Mouse (Mus musculus) olfactory bulb, adult 2 months (tissue): ENCODE results near the gene 1700021F05Rik. TPM values are rescaled to one million over a fixed set of nuclear protein-coding genes. Genes with fewer than 3 reads are reported as not detected.
"Not testable (repeated sequence)": the region's sequence is repeated elsewhere in the genome, so short reads cannot be mapped to it uniquely, and the experiment has no call there.

ENCODE experiments used
- H3K27ac ChIP-seq: fragments of 200-500 bp; 2 replicates; pipeline ENCODE4 v1.5.1; 2012; ENCODE audit warnings: low read depth, low read length; ENCODE audit not compliant: insufficient read depth
- H3K4me1 ChIP-seq: fragments of 200-500 bp; 2 replicates; pipeline ENCODE4 v1.6.1; 2012; ENCODE audit warnings: low read length; ENCODE audit not compliant: control insufficient read depth, insufficient read depth
- H3K4me3 ChIP-seq: fragments of 200-500 bp; 2 replicates; pipeline ENCODE4 v1.5.1; 2012; ENCODE audit warnings: mild to moderate bottlenecking, low read depth, low read length, moderate library complexity; ENCODE audit not compliant: insufficient read depth
- CTCF ChIP-seq: fragments of 200-500 bp; IDR thresholded peaks from 2 replicates; pipeline ENCODE4 v1.5.1; 2012; ENCODE audit warnings: low read depth, mild to moderate bottlenecking, low read length, moderate library complexity; ENCODE audit not compliant: insufficient read depth
- POLR2A ChIP-seq: fragments of 200-500 bp; IDR thresholded peaks from 2 replicates; pipeline ENCODE4 v1.6.1; 2012; ENCODE audit warnings: mild to moderate bottlenecking, low read depth, low read length, moderate library complexity; ENCODE audit not compliant: insufficient read depth
- WGBS: fragments of 180-500 bp; shearing (Covaris S2); methylation state at CpG from one replicate; pipeline ENCODE4 v1.1.7; 2018; 5-methylcytosine and 5-hydroxymethylcytosine counted together
- polyA plus RNA-seq: library from polyadenylated mRNA; stranded (reverse); fragments of >200 nt; gene quantifications from 2 replicates; pipeline ENCODE4 v1.2.4, GENCODE M21; 2012; ENCODE audit warnings: low replicate concordance; ENCODE audit not compliant: missing spikeins, insufficient read depth, insufficient read length

1700021F05Rik gene
- polyA plus RNA-seq, 1 experiment, result not detected

- Histone ChIP-seq H3K4me1 (no peaks in the 10 kb centered on the region), H3K27ac (no peak overlapping the region), H3K4me3 (no peak overlapping the region)
- TF ChIP-seq POLR2A, result no peak
- 61% methylated on average over 5 of the region's 5 CpGs for WGBS
These were observed 8.6 kb upstream of the 1700021F05Rik start for GRCm38 (mm10) chr10:43549411-43549810.

DNA sequence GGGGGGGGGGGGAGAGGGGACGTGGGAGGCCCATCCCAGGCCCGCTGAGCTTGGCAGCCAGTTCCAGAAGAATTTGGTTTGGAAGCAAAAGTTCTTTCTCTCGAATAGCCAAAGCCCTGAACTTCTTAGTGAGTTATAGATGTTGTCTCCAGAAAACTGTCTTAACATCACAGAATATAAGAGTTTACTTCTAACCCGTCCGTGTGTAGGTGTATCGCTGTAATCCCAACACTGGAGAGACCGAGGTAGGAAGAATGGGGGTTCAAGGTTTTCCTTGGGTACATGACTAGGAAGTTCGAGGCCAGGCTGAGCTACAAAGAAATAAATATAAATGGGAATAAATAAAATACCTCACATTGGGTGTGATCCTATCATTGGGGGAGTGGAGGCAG lies 355 bp upstream of the 1700021F05Rik start:
- TF ChIP-seq CTCF (no peak), POLR2A (no peak)
- H3K4me3 ChIP-seq, result no peak overlapping the region
- 29% methylated on average over 8 of the region's 8 CpGs for WGBS
- no peak overlapping the region for H3K27ac ChIP-seq
- peaks cover 4% of the 10 kb centered on the region; the same call in 1 of the 2 replicates for H3K4me1 ChIP-seq

DNA sequence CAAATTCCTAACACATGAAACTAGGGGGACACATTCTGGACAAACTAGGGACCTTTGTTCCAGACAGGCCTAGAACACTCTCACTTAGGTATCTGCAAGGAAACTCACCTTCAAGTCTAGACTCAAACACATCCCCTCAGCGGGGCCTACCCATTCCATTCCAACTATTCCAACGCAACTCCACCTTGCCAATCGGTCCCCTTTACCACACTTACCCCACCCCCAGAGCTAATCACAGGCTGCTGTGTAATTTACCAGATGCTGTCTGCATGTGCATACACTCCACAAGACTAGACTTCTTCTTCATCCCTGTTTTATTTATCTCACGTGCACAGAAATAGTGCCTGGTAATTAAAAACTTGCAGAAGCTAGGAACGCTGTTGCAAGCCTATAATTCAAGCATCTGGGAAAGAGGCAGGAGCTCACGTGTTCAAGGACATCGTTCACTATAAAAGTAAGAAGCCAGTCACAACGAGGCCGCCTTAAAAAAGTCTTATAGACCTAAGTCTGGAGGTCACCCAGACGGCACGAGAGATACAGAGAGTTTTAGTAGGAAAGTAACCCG lies 966 bp downstream of the 1700021F05Rik start:
- H3K4me3 ChIP-seq, result peak overlapping the region; percentile 82; the same call in 1 of the 2 replicates
- no peak overlapping the region for H3K27ac ChIP-seq
- no peak for TF ChIP-seq POLR2A
- no peak for TF ChIP-seq CTCF
- 7% methylated on average over 12 of the region's 12 CpGs for WGBS
- H3K4me1 ChIP-seq, result peaks cover 4% of the 10 kb centered on the region; the same call in 1 of the 2 replicates

- H3K4me3 ChIP-seq, result no peak overlapping the region
- no peak for TF ChIP-seq CTCF
- no peak for TF ChIP-seq POLR2A
These were observed 2.0 kb downstream of the 1700021F05Rik start for GRCm38 (mm10) chr10:43538831-43539230.

GRCm38 (mm10) chr10:43537652-43538051 lies 3.1 kb downstream of the 1700021F05Rik start:
- 94% methylated on average over 7 of the region's 7 CpGs for WGBS
- no peak overlapping the region for H3K4me3 ChIP-seq
- TF ChIP-seq POLR2A (no peak), CTCF (no peak)
- peaks cover 4% of the 10 kb centered on the region; the same call in 1 of the 2 replicates for H3K4me1 ChIP-seq
- no peak overlapping the region for H3K27ac ChIP-seq

More at GRCm38 (mm10) chr10:43538831-43539230, 2.0 kb downstream of the 1700021F05Rik start:
- Histone ChIP-seq H3K27ac (no peak overlapping the region), H3K4me1 (peaks cover 4% of the 10 kb centered on the region; the same call in 1 of the 2 replicates)
- WGBS, result 68% methylated on average over 5 of the region's 5 CpGs

DNA sequence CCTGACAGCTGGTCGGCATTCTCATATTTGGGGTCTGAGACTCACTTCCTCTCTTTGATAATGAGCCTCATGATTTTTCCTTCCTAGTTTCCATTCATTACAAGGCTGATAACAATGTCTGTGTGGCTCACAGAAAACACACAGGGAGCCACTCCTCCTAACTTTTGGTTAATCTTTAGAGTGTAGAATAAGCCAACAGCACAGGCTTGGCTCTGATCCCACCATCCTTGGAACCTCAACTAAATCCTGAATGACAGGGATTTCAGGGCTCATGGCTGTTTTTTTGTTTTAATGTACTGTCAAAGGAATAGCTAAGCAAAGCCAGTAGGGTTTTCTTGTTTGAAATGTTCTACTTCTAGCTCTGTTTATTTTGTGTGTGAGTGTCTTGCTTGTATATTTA lies 6.4 kb downstream of the 1700021F05Rik start:
- Histone ChIP-seq H3K27ac (no peak overlapping the region), H3K4me1 (peaks cover 4% of the 10 kb centered on the region; the same call in 1 of the 2 replicates), H3K4me3 (no peak overlapping the region)
- 53% methylated on average over 1 of the region's 1 CpGs for WGBS
- TF ChIP-seq POLR2A, result no peak
- TF ChIP-seq CTCF, result no peak

DNA sequence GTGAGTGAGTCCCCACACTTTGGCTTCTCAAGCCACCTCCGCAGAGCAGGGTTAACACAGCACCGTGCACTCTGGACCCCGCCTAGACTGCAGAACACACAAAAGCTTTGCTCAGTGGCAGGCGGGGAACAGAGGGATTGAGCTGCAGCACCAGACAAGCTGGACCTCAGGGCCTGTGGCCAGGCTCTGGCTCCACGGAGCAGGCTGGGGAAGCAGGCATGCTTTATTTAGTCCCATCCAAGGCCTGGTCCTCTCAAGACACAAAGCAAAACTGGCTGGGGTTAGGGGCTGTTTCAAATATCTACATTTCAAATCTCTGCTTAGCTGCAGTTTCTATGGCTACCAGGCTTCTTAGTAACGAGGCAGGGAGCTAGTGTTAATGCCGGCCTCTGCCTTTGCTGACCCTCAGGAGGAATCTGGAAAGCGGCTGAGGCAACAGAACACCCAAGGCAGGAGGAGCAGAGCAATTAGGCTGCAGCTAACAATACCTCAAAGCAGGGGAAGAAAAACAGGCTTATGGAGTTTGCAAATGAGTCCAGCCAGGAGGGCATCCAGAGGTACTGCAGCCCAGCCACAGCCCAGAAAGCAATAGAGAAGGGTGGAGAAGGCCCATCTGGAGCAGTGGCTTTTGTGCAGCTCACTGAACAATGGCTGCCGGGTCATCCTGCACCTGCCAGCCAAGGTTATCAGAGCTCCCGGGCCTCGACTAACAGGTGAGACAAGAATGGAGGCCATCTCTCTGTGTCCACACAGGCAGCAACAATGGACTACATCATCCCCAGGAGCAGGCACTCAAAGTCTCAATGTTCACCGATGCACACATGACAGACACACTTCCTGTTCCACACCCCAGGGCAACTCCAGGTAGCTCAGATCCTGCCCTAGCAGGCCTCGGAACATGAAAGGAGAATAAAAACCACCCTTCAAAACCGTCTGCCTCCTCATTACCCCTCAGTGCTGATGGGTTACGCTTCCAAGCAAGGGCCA lies 13.2 kb downstream of the 1700021F05Rik start:
- Histone ChIP-seq H3K4me1 (peaks cover 14% of the 10 kb centered on the region), H3K27ac (0 out of 2 replicates have a peak overlapping the region, but pooled peaks have one; percentile 16), H3K4me3 (no peak overlapping the region)
- TF ChIP-seq POLR2A, result no peak
- no peak; the same call in 1 of the 2 replicates for TF ChIP-seq CTCF
- WGBS, result 30% methylated on average over 15 of the region's 15 CpGs

GRCm38 (mm10) chr10:43523931-43524330 lies 16.9 kb downstream of the 1700021F05Rik start, which contains the start of gene Gm9803:
Gm9803 (plus strand) TSS chr10:43524084.
- not testable (repeated sequence) for H3K4me3 ChIP-seq, H3K27ac ChIP-seq
- 93% methylated on average over 10 of the region's 10 CpGs for WGBS
- H3K4me1 ChIP-seq, result peaks cover 14% of the 10 kb centered on the region

GRCm38 (mm10) chr10:43519977-43520376 lies 20.8 kb downstream of the 1700021F05Rik start:
- Histone ChIP-seq H3K27ac (no peak overlapping the region), H3K4me1 (no peaks in the 10 kb centered on the region), H3K4me3 (no peak overlapping the region)
- no peak for TF ChIP-seq CTCF
- TF ChIP-seq POLR2A, result no peak
- 98% methylated on average over 2 of the region's 2 CpGs for WGBS
